Mouse (Mus musculus): ENCODE measurements around the gene Tceal7.

DNA sequence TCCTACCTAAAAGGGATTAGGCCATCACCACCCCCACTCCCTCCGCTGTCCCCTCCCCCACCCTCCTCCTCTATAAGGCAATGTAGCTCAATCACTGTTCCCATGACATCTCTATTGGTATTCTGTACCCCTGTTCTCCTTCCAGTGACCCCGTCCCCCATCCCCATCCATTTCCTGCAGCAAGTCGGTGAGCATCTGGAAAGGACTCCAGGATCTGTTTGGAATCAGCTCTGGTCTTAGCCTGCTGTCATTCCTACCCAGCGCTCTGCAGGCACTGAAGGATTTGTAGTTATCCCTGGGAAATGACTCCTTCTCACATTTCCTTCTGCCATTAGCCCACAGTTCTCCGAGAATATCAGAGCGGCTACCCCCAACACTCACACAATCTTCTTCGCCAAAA, 11.3 kb upstream of the Tceal7 start:
- TF ChIP-seq ZKSCAN1 (IDR thresholded peaks at IDR 0.05; ENCODE audit: borderline replicate concordance, low read depth, low read length) (no peak), EP300 (IDR thresholded peaks at IDR 0.05; ENCODE audit: low read length) (no peak), CTCF (conservative IDR thresholded peaks at IDR 0.05 in 1 of 2, IDR thresholded peaks at IDR 0.05 in 1 of 2; ENCODE audit: low read depth in 2 of 2, low read length in 2 of 2) (no peak), POLR2A (IDR thresholded peaks at IDR 0.05; ENCODE audit: low read depth, low read length) (no peak), MXI1 (IDR thresholded peaks at IDR 0.05; ENCODE audit: low read depth, low read length) (no peak), JUND (conservative IDR thresholded peaks at IDR 0.05; ENCODE audit: low read depth, low read length) (no peak), UBTF (IDR thresholded peaks at IDR 0.05; ENCODE audit: low read depth, low read length) (no peak), MAZ (IDR thresholded peaks at IDR 0.05; ENCODE audit: low read depth, low read length) (no peak), MAX (IDR thresholded peaks at IDR 0.05; ENCODE audit: low read length) (no peak), GABPA (IDR thresholded peaks at IDR 0.05; ENCODE audit: insufficient replicate concordance, low read depth, low read length) (no peak), TCF12 (IDR thresholded peaks at IDR 0.05; ENCODE audit: low read depth, low read length) (no peak), MAFK (IDR thresholded peaks at IDR 0.05; ENCODE audit: insufficient replicate concordance, low read length) (no peak), CHD2 (IDR thresholded peaks at IDR 0.05; ENCODE audit: low read length) (no peak)

Measured in CH12.LX (cell line).